Mouse (Mus musculus) ES-Bruce4 (cell line): ENCODE measurements at regions not wholly inside any gene's neighbourhood (a gene's known extent, or its start where the extent isn't known, plus 50 kb on each side); places are given as distances from the start of the nearest gene placed in this dataset.

Experiments
- H3K27ac ChIP-seq: 2 replicates; pipeline ENCODE4 v1.5.1; 2012; ENCODE audit warnings: low read length, inconsistent platforms; ENCODE audit not compliant: insufficient read depth
- H3K27me3 ChIP-seq: 2 replicates; pipeline ENCODE4 v1.6.1; 2012; ENCODE audit warnings: mild to moderate bottlenecking, low read length, inconsistent platforms; ENCODE audit not compliant: control insufficient read depth, poor library complexity, insufficient read depth, severe bottlenecking
- H3K36me3 ChIP-seq: 2 replicates; pipeline ENCODE4 v1.6.1; 2012; ENCODE audit warnings: inconsistent platforms, mild to moderate bottlenecking, low read length, moderate library complexity; ENCODE audit not compliant: control insufficient read depth, poor library complexity, insufficient read depth, severe bottlenecking
- H3K4me1 ChIP-seq: one replicate; pipeline ENCODE4 v1.8.1; 2011; ENCODE audit warnings: low read length; ENCODE audit not compliant: control insufficient read depth, insufficient read depth
- H3K4me3 ChIP-seq: 2 replicates; pipeline ENCODE4 v1.5.1; 2011; ENCODE audit warnings: low read depth, mild to moderate bottlenecking, low read length
- H3K9ac ChIP-seq: 2 replicates; pipeline ENCODE4 v1.6.1; 2012; ENCODE audit warnings: low read depth, mild to moderate bottlenecking, inconsistent platforms; ENCODE audit not compliant: poor library complexity, severe bottlenecking
- H3K9me3 ChIP-seq: replicated peaks from 2 replicates; pipeline ENCODE4 v1.6.1; 2012; ENCODE audit warnings: mild to moderate bottlenecking, low read length, inconsistent platforms; ENCODE audit not compliant: control insufficient read depth, poor library complexity, insufficient read depth, severe bottlenecking
- CTCF ChIP-seq: IDR thresholded peaks from one replicate; pipeline ENCODE4 v1.8.1; 2011; ENCODE audit warnings: low read depth, low read length
- EP300 ChIP-seq: IDR thresholded peaks from 2 replicates; pipeline ENCODE4 v1.6.1; 2011; ENCODE audit warnings: low read depth, low read length; ENCODE audit not compliant: insufficient read depth
- POLR2A ChIP-seq: IDR thresholded peaks from one replicate; pipeline ENCODE4 v1.8.1; 2011; ENCODE audit warnings: low read length; ENCODE audit not compliant: insufficient read depth

DNA sequence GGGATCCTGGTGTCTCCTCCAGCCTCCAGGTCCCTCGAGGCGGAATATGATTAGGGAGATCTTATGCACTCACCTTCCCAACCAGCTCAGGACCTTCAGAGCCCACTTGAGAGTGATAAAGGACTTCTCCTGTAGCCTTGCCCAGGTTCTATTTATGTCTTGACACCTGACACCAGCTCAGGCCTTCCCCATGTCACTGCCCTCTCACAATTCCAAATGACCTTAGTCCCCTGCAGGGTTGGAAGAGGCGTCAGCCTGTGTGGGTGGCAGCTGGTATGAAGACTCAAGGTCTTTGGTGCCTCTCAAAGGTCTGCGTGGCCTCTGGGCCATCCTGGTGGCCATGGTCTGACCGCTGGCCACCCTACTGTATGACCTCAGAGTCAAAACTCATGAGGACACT, 120.1 kb downstream of the 1810010D01Rik start:
- Histone ChIP-seq H3K9me3 (peaks cover 4% of the 10 kb centered on the region; the same call in 1 of the 2 replicates), H3K9ac (no peak overlapping the region), H3K27ac (no peak overlapping the region), H3K4me3 (no peak overlapping the region), H3K4me1 (no peaks in the 10 kb centered on the region), H3K36me3 (no peaks in the 10 kb centered on the region), H3K27me3 (no peaks in the 10 kb centered on the region)
- TF ChIP-seq CTCF, result no peak
- TF ChIP-seq EP300, result no peak
- TF ChIP-seq POLR2A, result no peak

DNA sequence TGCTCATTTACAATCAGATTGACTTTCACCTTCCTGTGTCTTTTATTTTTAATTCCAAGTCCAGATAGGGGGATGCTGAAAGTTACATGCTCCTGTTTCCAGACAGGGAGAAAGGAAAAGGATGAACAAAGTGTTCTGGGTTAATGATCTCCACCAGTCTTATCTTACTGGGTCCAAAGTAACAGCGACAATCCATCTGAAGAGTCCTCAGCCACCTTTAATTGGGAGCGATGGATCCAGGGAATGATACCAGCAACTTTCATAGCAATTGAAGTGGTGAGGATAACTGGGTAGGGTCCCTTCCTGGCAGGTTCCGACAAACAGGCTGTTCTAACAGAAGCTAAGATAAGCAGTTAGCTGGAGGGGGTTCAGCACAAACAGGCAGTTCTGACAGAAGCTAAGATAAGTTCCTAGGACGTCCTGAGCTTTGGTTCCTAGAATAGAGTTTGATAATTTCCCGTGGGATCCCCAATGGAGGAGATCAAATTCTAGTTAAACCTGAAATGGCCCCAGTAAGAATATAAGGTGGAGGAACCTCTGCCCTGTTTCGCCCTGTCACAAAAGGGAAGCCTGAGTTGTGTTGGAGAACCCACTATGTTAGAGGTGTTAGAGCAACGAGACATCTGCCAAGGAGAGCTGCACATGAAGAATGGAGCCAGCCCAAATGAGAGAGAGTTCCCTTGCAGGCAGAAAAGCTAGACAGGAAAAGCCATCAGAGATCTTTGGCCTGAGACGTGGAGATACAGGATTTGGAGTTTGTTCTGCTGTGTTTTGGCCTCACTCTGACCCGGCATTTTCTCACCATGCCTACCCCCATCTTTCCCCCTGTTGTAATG, 124.8 kb downstream of the 1810010D01Rik start:
- Histone ChIP-seq H3K9me3 (peaks cover 4% of the 10 kb centered on the region; the same call in 1 of the 2 replicates), H3K4me1 (no peaks in the 10 kb centered on the region), H3K9ac (no peak overlapping the region), H3K27me3 (no peaks in the 10 kb centered on the region), H3K4me3 (no peak overlapping the region), H3K36me3 (no peaks in the 10 kb centered on the region), H3K27ac (no peak overlapping the region)
- no peak for TF ChIP-seq CTCF
- no peak for TF ChIP-seq POLR2A
- no peak for TF ChIP-seq EP300

GRCm38 (mm10) chr7:145071996-145072790, 132.5 kb upstream of the Ccnd1 start:
- no peaks in the 10 kb centered on the region for H3K4me1 ChIP-seq
- no peaks in the 10 kb centered on the region for H3K9me3 ChIP-seq
- no peak overlapping the region for H3K4me3 ChIP-seq
- TF ChIP-seq CTCF, result no peak
- TF ChIP-seq EP300, result no peak
- peaks cover 1% of the 10 kb centered on the region; the same call in 1 of the 2 replicates for H3K27me3 ChIP-seq
- no peaks in the 10 kb centered on the region for H3K36me3 ChIP-seq
- H3K27ac ChIP-seq, result no peak overlapping the region
- H3K9ac ChIP-seq, result no peak overlapping the region

DNA sequence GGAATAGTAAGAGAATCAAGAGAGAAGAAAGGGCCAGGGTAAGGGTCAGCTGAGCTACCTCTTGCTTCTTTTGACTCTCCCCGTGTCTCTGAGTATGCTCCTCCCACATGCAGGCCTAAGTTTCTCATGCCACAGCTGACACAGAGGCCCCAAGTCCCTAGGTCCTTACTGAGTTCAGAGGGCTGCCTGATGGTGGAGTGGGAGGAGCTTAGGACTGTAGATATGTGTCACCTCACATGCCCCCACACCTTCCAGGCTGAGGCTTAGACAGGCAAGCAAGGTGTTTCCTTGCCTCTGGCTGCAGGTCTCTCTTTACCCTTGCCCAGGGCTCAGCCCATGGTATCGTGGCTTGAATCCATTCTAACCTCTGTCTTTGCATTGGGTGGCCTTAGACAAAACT, 131.8 kb upstream of the Ccnd1 start:
- H3K4me3 ChIP-seq, result no peak overlapping the region
- no peaks in the 10 kb centered on the region for H3K4me1 ChIP-seq
- TF ChIP-seq CTCF (no peak), EP300 (no peak), POLR2A (no peak)
- no peaks in the 10 kb centered on the region for H3K36me3 ChIP-seq
- no peak overlapping the region for H3K27ac ChIP-seq
- no peak overlapping the region for H3K9ac ChIP-seq
- H3K9me3 ChIP-seq, result no peaks in the 10 kb centered on the region
- no peaks in the 10 kb centered on the region for H3K27me3 ChIP-seq

GRCm38 (mm10) chr7:145067366-145067765, 127.6 kb upstream of the Ccnd1 start:
- Histone ChIP-seq H3K4me1 (no peaks in the 10 kb centered on the region), H3K9ac (no peak overlapping the region), H3K36me3 (no peaks in the 10 kb centered on the region), H3K9me3 (no peaks in the 10 kb centered on the region), H3K27ac (no peak overlapping the region), H3K27me3 (no peaks in the 10 kb centered on the region), H3K4me3 (no peak overlapping the region)
- TF ChIP-seq EP300 (no peak), POLR2A (no peak), CTCF (no peak)

DNA sequence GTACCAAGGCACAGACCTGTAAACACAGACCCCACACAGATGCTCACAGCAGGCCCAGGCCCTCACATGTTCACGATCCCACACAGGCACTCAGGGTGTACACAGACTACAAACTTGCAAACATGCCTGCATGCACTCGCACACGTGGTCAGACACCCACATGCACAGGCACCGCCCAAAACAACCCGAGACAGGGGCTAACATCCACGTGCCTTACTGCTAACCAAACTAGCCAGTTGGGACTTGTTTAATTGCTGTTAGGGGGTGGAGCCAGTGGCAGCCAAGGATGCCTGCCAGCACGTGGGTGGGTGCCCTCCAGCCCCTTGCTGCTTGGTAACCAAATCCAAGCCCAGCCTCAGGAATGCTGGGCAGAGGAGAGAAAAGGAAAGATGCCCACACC, 116.6 kb upstream of the Ccnd1 start:
- TF ChIP-seq POLR2A (no peak), CTCF (no peak), EP300 (no peak)
- Histone ChIP-seq H3K9ac (no peak overlapping the region), H3K27ac (no peak overlapping the region), H3K4me3 (no peak overlapping the region), H3K9me3 (no peaks in the 10 kb centered on the region), H3K4me1 (no peaks in the 10 kb centered on the region), H3K36me3 (no peaks in the 10 kb centered on the region), H3K27me3 (no peaks in the 10 kb centered on the region)
